Mouse (Mus musculus) liver, embryonic 13.5 days (tissue): ENCODE measurements at regions not wholly inside any gene's neighbourhood (a gene's known extent, or its start where the extent isn't known, plus 50 kb on each side); places are given as distances from the start of the nearest gene placed in this dataset.

Experiments
- ATAC-seq: fragments of 200-750 bp; cut with Nextera tagmentation; 2 replicates; pipeline ENCODE4 v1.8.0; 2017; ENCODE audit warnings: low read depth, mild to moderate bottlenecking, moderate number of reproducible peaks, moderate library complexity
- DNase-seq: peaks from one replicate; pipeline ENCODE4 v3.0.0; 2022
- H3K27ac ChIP-seq: fragments of 300-500 bp; sonication (generic); 2 replicates; pipeline ENCODE4 v1.5.1; 2015; ENCODE audit warnings: moderate library complexity, mild to moderate bottlenecking, inconsistent platforms
- H3K27me3 ChIP-seq: fragments of 300-500 bp; sonication (generic); 2 replicates; pipeline ENCODE4 v1.6.1; 2015; ENCODE audit warnings: mild to moderate bottlenecking, inconsistent platforms
- H3K36me3 ChIP-seq: fragments of 300-500 bp; sonication (generic); 2 replicates; pipeline ENCODE4 v1.6.1; 2015; ENCODE audit warnings: mild to moderate bottlenecking, inconsistent platforms
- H3K4me1 ChIP-seq: fragments of 300-500 bp; sonication (generic); replicated peaks from 2 replicates; pipeline ENCODE4 v1.6.1; 2015; ENCODE audit warnings: inconsistent platforms
- H3K4me2 ChIP-seq: fragments of 300-500 bp; sonication (generic); 2 replicates; pipeline ENCODE4 v1.6.1; 2015; ENCODE audit warnings: inconsistent platforms, mild to moderate bottlenecking, moderate library complexity
- H3K4me3 ChIP-seq: fragments of 300-500 bp; sonication (generic); replicated peaks from 2 replicates; pipeline ENCODE4 v1.5.1; 2015; ENCODE audit warnings: mild to moderate bottlenecking, inconsistent platforms
- H3K9ac ChIP-seq: fragments of 300-500 bp; sonication (generic); 2 replicates; pipeline ENCODE4 v1.6.1; 2015; ENCODE audit warnings: mild to moderate bottlenecking, inconsistent platforms
- H3K9me3 ChIP-seq: fragments of 300-500 bp; sonication (generic); replicated peaks from 2 replicates; pipeline ENCODE4 v1.6.1; 2016; ENCODE audit warnings: inconsistent platforms
- WGBS: fragments of 180-500 bp; shearing (Covaris S2); methylation state at CpG from one replicate; pipeline ENCODE4 v1.1.7; 2015; ENCODE audit not compliant: insufficient replicate concordance; 5-methylcytosine and 5-hydroxymethylcytosine counted together

GRCm38 (mm10) chr10:21687484-21687883 lies 94.5 kb downstream of the 1700020N01Rik start:
- 65% methylated on average over 7 of the region's 7 CpGs for WGBS
- no peak overlapping the region for H3K27ac ChIP-seq
- DNase-seq (no peak), ATAC-seq (no peak)
- H3K9me3 ChIP-seq = no peaks in the 10 kb centered on the region
- no peak overlapping the region for H3K9ac ChIP-seq
- no peaks in the 10 kb centered on the region for H3K27me3 ChIP-seq
- H3K36me3 ChIP-seq = no peaks in the 10 kb centered on the region
- peaks cover 24% of the 10 kb centered on the region for H3K4me1 ChIP-seq
- no peak overlapping the region for H3K4me3 ChIP-seq
- H3K4me2 ChIP-seq = no peak overlapping the region

GRCm38 (mm10) chr10:21688513-21688912 lies 95.6 kb downstream of the 1700020N01Rik start:
- WGBS = 61% methylated on average over 7 of the region's 7 CpGs

GRCm38 (mm10) chr10:21689847-21690269 lies 96.9 kb downstream of the 1700020N01Rik start:
- DNase-seq (no peak), ATAC-seq (no peak)
- WGBS = 23% methylated on average over 9 of the region's 9 CpGs

More at GRCm38 (mm10) chr10:21688513-21688912, 95.6 kb downstream of the 1700020N01Rik start:
- Histone ChIP-seq H3K4me1 (peaks cover 24% of the 10 kb centered on the region), H3K4me2 (no peak overlapping the region), H3K36me3 (no peaks in the 10 kb centered on the region), H3K9me3 (no peaks in the 10 kb centered on the region), H3K9ac (no peak overlapping the region), H3K4me3 (no peak overlapping the region), H3K27ac (no peak overlapping the region), H3K27me3 (no peaks in the 10 kb centered on the region)
- no peak for DNase-seq
- no peak for ATAC-seq

GRCm38 (mm10) chr10:21695185-21695584 lies 102.2 kb downstream of the 1700020N01Rik start:
- 24% methylated on average over 5 of the region's 5 CpGs for WGBS

More at GRCm38 (mm10) chr10:21689847-21690269, 96.9 kb downstream of the 1700020N01Rik start:
- H3K4me1 ChIP-seq = peaks cover 24% of the 10 kb centered on the region
- no peaks in the 10 kb centered on the region for H3K27me3 ChIP-seq
- H3K9me3 ChIP-seq = no peaks in the 10 kb centered on the region
- no peak overlapping the region for H3K9ac ChIP-seq
- no peak overlapping the region for H3K4me3 ChIP-seq
- H3K27ac ChIP-seq = no peak overlapping the region
- H3K4me2 ChIP-seq = no peak overlapping the region
- no peaks in the 10 kb centered on the region for H3K36me3 ChIP-seq

GRCm38 (mm10) chr10:21696671-21697070 lies 103.7 kb downstream of the 1700020N01Rik start:
- WGBS = 68% methylated on average over 5 of the region's 5 CpGs
- no peak overlapping the region for H3K4me2 ChIP-seq
- no peak overlapping the region for H3K9ac ChIP-seq
- no peaks in the 10 kb centered on the region for H3K27me3 ChIP-seq
- no peak overlapping the region for H3K27ac ChIP-seq
- H3K4me1 ChIP-seq = no peaks in the 10 kb centered on the region
- no peak overlapping the region for H3K4me3 ChIP-seq
- no peaks in the 10 kb centered on the region for H3K9me3 ChIP-seq
- H3K36me3 ChIP-seq = no peaks in the 10 kb centered on the region
- ATAC-seq (no peak), DNase-seq (no peak)

More at GRCm38 (mm10) chr10:21695185-21695584, 102.2 kb downstream of the 1700020N01Rik start:
- Histone ChIP-seq H3K9me3 (no peaks in the 10 kb centered on the region), H3K27ac (no peak overlapping the region), H3K4me2 (no peak overlapping the region), H3K27me3 (no peaks in the 10 kb centered on the region), H3K9ac (no peak overlapping the region), H3K36me3 (no peaks in the 10 kb centered on the region), H3K4me1 (0 out of 2 replicates have a peak, but pooled peaks cover 3% of the 10 kb centered on the region), H3K4me3 (no peak overlapping the region)
- ATAC-seq = no peak
- no peak for DNase-seq

DNA sequence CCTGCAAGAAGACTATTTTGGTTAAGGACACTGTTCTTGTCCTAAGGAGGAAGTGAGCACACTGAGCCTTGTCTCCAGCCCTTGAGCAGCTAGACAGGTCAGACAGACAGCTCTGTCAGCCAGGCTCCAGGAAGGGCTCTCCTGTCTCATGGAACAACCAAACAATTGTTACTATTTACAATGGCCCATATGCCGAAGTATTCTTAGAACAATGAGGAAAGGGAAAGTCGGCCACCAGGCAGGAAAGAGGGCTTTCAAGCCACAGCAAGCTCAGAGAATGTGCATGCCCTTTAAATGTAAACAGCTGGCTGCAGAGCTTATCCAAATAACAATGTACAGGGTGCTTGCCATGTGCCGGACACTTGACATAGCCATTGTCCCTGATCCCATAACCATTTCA lies 108.6 kb downstream of the 1700020N01Rik start:
- Histone ChIP-seq H3K27ac (no peak overlapping the region), H3K36me3 (no peaks in the 10 kb centered on the region), H3K4me2 (no peak overlapping the region), H3K4me1 (no peaks in the 10 kb centered on the region), H3K9me3 (no peaks in the 10 kb centered on the region), H3K27me3 (no peaks in the 10 kb centered on the region), H3K9ac (no peak overlapping the region), H3K4me3 (no peak overlapping the region)
- no peak for ATAC-seq
- DNase-seq = no peak
- 20% methylated on average over 3 of the region's 3 CpGs for WGBS

DNA sequence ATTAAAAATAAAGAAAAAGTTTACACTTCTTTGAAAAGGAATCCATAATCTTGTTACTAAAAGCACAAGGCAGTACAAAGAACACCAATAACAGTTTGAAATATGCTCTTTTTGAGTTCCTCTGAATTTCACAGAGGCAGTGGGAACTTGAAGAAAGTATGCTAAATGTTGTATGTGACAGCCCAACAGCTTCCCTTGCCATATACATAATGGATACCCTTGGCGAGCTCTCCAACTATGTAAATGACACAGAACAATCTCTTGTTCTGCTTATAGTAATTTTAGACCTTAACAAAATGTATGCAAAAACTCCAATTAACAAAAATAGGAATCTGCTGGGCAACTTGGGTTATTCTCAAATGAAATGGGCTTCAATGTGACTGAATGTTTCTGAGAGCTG lies 109.2 kb downstream of the 1700020N01Rik start:
- WGBS = 31% methylated on average over 1 of the region's 1 CpGs

GRCm38 (mm10) chr10:21711866-21712265 lies 118.9 kb downstream of the 1700020N01Rik start:
- no peak overlapping the region for H3K4me2 ChIP-seq
- H3K4me3 ChIP-seq = no peak overlapping the region
- H3K27ac ChIP-seq = no peak overlapping the region
- H3K27me3 ChIP-seq = no peaks in the 10 kb centered on the region
- no peak for DNase-seq
- no peak overlapping the region for H3K9ac ChIP-seq
- 48% methylated on average over 7 of the region's 7 CpGs for WGBS
- no peaks in the 10 kb centered on the region for H3K36me3 ChIP-seq
- ATAC-seq = no peak
- H3K4me1 ChIP-seq = no peaks in the 10 kb centered on the region
- no peaks in the 10 kb centered on the region for H3K9me3 ChIP-seq

More for the DNA sequence above, 109.2 kb downstream of the 1700020N01Rik start:
- no peak overlapping the region for H3K4me2 ChIP-seq
- no peak for DNase-seq
- H3K9me3 ChIP-seq = no peaks in the 10 kb centered on the region
- no peaks in the 10 kb centered on the region for H3K27me3 ChIP-seq
- H3K4me3 ChIP-seq = no peak overlapping the region
- H3K36me3 ChIP-seq = no peaks in the 10 kb centered on the region
- H3K27ac ChIP-seq = no peak overlapping the region
- no peak overlapping the region for H3K9ac ChIP-seq
- no peak for ATAC-seq
- no peaks in the 10 kb centered on the region for H3K4me1 ChIP-seq

DNA sequence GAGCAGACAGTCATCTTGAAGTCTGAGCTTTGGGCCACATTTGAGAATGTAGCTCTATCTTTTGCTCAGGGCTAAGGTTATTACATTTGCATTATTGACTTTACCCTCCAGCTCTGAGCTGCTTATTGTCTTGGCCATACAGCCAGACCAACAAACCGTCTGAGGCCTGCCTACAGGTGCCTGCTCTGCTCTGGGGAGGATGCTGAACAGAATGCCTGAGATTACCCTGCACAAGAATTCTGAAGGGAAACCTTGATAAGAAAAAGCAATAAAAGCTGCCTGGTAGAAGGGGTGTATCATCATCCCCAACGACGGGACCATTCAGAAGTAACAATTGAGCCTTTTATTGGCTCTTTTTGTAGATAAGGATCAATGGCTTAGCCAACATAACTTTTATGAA lies 119.9 kb downstream of the 1700020N01Rik start:
- H3K4me2 ChIP-seq = no peak overlapping the region
- H3K4me1 ChIP-seq = no peaks in the 10 kb centered on the region
- DNase-seq (no peak), ATAC-seq (no peak)
- no peaks in the 10 kb centered on the region for H3K27me3 ChIP-seq
- H3K9me3 ChIP-seq = no peaks in the 10 kb centered on the region
- no peak overlapping the region for H3K4me3 ChIP-seq
- no peak overlapping the region for H3K9ac ChIP-seq
- H3K36me3 ChIP-seq = no peaks in the 10 kb centered on the region
- no peak overlapping the region for H3K27ac ChIP-seq
- 51% methylated on average over 3 of the region's 3 CpGs for WGBS

DNA sequence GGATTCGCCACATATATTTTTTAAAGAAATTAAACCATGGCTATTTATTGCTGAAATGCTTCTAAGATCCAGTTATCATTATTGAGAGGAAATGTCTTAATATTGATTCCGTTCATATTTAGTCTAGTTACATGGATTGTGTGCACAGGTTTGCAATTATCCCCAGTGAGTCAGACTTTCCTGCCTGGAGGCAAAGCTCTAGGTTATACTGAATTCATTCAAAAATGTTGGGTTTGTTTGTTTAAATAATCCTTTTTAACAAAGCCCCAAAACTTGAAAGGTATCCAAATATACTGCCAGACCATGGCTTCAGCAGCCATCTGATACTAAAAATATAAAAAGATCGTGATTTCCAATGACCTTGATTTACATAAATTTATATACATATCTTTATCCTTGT lies 122.5 kb downstream of the 1700020N01Rik start:
- H3K4me2 ChIP-seq = no peak overlapping the region
- DNase-seq (no peak), ATAC-seq (no peak)
- no peak overlapping the region for H3K4me3 ChIP-seq
- H3K9me3 ChIP-seq = no peaks in the 10 kb centered on the region
- no peak overlapping the region for H3K9ac ChIP-seq
- no peak overlapping the region for H3K27ac ChIP-seq
- WGBS = 74% methylated on average over 3 of the region's 3 CpGs
- H3K36me3 ChIP-seq = no peaks in the 10 kb centered on the region
- H3K27me3 ChIP-seq = no peaks in the 10 kb centered on the region
- H3K4me1 ChIP-seq = no peaks in the 10 kb centered on the region

DNA sequence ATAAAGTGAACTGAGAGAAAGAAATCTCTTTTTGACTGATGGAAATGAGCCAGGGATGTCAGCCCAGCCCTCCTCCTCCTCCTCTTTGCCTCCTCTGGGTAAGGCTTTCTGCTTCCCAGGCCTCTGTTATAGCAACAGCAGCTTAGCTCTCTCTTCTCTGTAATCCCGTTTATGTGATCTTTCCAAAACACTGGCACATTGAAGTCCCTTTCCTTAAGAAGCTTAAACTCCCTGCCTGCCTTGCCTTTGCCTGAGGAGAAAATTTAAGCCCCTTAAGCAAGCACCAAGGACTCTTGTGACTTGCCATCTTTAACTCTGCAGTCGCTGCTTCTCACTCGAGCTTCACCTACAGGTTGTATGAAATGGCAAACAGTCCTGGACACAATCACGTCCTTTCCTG lies 125.2 kb downstream of the 1700020N01Rik start:
- Histone ChIP-seq H3K4me2 (no peak overlapping the region), H3K36me3 (no peaks in the 10 kb centered on the region), H3K9ac (no peak overlapping the region), H3K4me1 (no peaks in the 10 kb centered on the region), H3K9me3 (no peaks in the 10 kb centered on the region), H3K4me3 (no peak overlapping the region), H3K27me3 (no peaks in the 10 kb centered on the region), H3K27ac (no peak overlapping the region)
- ATAC-seq (no peak), DNase-seq (no peak)
- 58% methylated on average over 4 of the region's 4 CpGs for whole genome bisulfite sequencing

DNA sequence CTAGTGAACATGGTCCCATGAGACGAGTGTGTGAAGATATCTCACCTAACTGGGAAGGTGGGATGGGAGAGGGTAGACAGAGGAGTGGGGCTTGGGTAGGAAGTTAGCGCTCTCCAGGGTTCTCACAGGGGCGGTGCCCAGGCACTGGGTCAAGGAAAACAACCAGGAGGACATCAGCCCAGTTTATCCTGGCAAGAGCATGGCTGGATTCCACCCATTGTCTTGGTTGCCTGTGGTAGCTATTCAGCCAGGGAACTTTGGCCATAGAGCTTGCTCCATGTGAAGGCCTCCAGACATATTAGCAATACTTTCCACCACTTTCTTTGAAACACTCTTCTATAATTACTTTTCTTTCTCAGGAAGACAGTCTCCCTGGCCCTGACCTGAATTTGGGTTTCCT lies 131.4 kb downstream of the 1700020N01Rik start:
- no peaks in the 10 kb centered on the region for H3K27me3 ChIP-seq
- H3K9ac ChIP-seq = no peak overlapping the region
- H3K4me3 ChIP-seq = no peak overlapping the region
- no peak for ATAC-seq
- H3K27ac ChIP-seq = no peak overlapping the region
- H3K4me2 ChIP-seq = no peak overlapping the region
- no peaks in the 10 kb centered on the region for H3K9me3 ChIP-seq
- DNase-seq = no peak
- no peaks in the 10 kb centered on the region for H3K4me1 ChIP-seq
- WGBS = 50% methylated on average over 3 of the region's 3 CpGs
- H3K36me3 ChIP-seq = no peaks in the 10 kb centered on the region
